Mouse (Mus musculus): ENCODE data around the gene Ralbp1.

DNA sequence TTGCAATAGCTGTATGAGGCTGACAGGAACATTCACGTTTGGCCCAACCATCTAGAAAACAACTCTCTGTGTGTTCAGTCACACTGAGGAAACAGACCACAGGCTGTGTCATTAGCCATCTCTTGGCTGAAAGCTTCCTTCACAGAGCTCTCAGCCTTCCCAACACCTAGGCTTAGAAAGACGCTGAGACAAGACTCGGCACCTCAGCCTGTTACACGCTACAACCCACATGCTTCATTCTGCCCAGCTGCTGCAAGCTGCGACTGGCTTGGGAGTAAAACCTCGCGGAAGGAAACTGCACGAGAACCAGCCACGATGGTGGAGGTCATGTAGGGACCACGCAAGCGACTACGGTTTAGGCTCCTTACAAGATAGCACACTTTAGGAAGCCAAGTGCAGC is 21.8 kb downstream of the Ralbp1 start:
- TF ChIP-seq CTCF (IDR thresholded peaks at IDR 0.05) (no peak), EP300 (IDR thresholded peaks at IDR 0.05) (no peak)
